Mouse (Mus musculus) MEL-GATA-1-ER (cell line): ENCODE measurements around the gene Mast4.

Experiments used
- DNase-seq: peaks from one replicate; pipeline ENCODE4 v3.0.0-alpha.2; 2012; ENCODE audit warnings: low read depth; ENCODE audit errors: extremely low read depth

Mast4 gene

DNA sequence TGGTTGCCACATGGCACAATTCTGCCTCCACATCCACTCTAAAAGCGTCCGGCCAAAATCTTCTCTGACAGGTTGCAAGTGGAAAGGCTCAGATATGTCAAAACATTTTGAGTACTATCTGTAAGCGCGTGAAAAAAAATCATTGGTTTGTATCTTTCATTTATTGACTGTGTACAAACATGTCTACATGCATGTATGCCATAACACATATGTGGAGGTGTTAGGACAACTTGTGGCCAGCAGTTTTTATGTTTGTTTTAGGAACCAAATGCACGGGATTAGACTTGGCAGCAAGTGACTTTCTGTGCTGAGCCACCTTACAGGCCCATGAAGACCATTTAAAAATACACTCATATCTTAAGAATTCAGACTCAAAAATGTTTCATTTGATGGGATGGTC, 206.7 kb downstream of the Mast4 start:
- no peak for DNase-seq

GRCm38 (mm10) chr13:103123716-103124115, 210.6 kb downstream of the Mast4 start:
- no peak for DNase-seq

DNA sequence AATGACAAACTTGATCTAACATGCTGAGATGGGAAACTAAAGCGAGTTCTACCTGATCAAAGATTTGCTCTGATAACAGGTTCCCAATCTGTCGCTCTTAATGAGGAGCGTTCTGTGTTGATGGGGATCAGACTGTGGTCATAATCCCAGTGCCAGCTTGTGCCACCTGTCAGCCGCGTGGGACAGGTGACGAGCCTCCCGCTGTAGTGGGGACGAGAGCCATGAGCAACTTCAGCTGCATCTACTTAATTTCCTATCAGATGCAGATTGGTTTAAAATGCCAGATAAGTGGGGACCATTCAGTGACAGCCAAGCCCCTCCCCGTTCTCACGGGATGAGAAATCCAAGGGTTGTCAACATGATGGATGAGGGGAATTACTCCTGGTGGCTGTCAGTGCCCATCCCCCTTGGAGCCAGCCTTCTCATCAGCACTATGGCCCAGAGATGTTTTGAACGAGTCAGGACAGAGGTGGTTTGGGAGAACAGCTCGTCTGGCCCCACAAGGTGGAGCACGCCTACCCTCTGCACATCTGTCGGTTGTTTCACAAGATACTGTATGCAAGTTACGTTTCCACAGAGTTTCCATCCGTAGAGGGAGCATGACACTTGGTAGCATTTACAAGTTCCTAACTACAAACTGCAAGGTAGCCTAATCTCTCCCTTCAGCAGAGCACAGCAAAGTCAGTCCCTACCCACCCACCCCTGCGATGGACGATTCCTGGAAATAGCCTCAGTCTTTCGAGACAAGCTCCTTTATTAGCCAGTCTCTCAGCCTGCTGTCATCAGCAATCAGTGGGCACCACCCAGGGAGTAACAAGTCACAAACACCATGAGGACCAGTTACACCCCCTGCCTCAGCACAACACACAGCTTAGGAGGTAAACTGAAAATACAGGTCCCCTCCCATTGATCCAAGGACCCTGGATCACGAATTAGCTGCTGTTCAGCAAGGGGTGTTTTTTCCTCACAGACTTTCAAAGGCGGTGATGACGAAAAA, 212.2 kb downstream of the Mast4 start:
- DNase-seq: no peak

- DNase-seq: no peak
Measured at GRCm38 (mm10) chr13:103120669-103121131, 213.6 kb downstream of the Mast4 start.

- no peak for DNase-seq
Measured at GRCm38 (mm10) chr13:103119728-103120127, 214.6 kb downstream of the Mast4 start.

DNA sequence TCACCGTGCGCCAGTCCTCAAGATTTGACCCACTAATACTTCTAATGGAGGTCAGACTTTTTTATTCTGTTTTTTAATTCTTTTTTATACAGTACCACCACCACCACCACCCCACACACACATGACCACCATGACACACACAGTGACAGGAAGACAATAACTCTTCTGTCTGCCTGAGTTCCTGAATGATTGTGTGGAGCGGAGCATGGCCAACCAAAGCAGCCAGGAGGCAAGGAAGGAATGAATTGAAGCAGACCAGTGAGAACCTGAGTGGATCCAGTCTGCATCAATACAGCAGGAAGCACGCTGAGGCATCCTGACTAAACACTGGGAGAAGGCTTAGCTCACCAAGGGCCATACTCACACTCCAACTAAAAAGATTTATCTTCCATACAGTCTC, 219.2 kb downstream of the Mast4 start:
- DNase-seq: no peak

- DNase-seq: no peak
Measured at GRCm38 (mm10) chr13:103114274-103114673, 220.0 kb downstream of the Mast4 start.

GRCm38 (mm10) chr13:103109872-103110271, 224.4 kb downstream of the Mast4 start:
- DNase-seq: peak; percentile 10

- DNase-seq: no peak
Measured at GRCm38 (mm10) chr13:103107362-103107761, 226.9 kb downstream of the Mast4 start.

DNA sequence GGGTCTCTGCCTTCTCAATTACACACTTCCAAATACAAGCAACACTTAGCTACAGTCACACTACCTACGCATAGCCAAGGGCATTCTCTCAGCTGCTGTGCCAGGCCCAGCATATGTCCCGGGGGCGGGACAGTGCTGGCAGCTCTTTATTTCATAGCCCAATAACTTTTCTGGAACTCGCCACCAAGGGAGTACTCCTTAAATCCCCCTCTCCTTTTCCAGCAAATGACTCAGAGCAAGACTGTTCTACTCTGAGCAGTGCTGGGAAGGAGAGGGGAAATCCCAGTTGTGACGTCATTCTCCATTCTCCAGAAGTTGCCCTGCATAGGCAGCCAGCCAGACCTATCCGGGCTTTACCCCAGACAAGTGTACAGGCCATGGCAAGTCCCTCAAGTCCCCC, 231.7 kb downstream of the Mast4 start:
- DNase-seq: no peak

GRCm38 (mm10) chr13:103096346-103097150, 237.7 kb downstream of the Mast4 start:
- no peak for DNase-seq

- no peak for DNase-seq
Measured at GRCm38 (mm10) chr13:103095491-103095890, 238.8 kb downstream of the Mast4 start.

DNA sequence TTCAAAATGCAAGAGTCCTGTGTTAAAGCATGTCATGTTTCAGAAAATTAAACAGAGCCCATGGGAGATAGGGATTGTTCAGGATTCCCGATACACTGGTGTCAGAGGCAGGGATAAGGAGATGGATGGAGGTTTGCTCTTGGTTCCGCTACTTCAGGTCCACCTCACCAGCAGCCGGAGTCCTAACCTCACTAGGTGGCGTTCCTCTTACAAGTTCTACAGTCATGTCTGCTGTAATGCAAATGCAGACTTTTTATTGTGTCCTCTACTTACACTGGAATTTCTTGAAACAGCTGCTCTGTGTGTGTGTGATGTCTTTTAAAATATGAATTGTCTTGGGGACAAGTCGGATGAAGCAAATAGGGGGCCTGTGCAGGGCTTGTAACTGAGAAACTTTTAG, 239.7 kb downstream of the Mast4 start:
- no peak for DNase-seq

GRCm38 (mm10) chr13:103093713-103094112, 240.6 kb downstream of the Mast4 start:
- DNase-seq: no peak

GRCm38 (mm10) chr13:103085540-103086121, 248.7 kb downstream of the Mast4 start:
- no peak for DNase-seq

- no peak for DNase-seq
Measured at GRCm38 (mm10) chr13:103082891-103083290, 251.4 kb downstream of the Mast4 start.

DNA sequence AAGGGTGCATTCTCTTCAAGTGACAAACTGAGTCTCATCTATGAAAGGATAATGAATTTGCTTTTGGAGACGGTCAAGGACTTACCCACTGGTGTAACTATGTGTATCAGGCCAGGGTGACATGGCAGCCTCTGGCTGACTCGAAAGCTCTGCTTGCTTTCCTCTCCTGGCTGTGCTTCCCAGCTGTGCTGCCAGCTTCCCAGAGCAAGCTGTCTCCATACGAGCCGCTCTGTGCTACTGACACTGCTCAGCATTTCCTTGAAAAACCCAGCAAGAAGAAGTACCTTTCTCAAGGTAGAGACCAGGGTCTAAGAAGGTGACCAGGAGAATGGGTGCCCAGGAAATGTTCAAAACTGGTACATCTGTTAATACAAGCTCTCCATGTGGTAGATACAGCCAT, 254.5 kb downstream of the Mast4 start:
- DNase-seq: no peak

DNA sequence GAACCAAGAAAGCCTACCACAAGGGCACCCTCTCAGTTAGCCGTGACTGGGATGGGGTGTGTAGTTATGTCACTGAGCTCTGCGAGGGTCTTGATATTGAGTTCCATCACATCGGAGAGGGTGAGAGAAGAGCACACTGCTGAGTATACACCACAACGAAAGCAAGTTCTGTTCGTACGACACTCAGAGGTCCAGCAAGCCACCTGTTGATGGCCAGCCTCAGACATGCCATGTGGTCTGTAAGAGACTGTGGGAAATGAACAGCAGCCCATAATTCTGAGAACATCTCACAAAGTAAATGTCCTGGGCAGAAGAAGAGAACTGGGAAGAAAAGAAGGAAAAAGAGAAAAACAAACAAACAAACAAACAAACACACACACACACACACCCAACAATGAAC, 255.5 kb downstream of the Mast4 start:
- DNase-seq: no peak

DNA sequence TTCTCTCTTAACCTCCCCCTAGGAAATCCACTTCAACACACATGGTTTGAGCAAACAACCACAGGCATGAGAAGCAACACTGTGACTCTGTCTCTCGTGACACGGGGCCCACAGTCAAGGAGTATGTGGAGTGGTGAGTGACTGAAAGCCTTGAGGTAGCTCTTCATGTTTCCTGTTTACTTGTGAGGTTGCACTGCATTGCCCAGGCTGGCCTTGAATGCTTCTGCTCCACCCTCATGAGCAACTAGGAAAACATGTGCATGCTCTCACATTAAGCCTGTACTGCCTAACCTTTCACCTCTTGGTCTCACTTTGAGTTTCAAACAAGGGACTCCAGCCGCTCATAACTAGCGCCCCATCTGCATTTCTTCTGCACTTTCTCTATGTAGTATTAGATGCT, 260.8 kb downstream of the Mast4 start:
- DNase-seq: no peak

GRCm38 (mm10) chr13:103071783-103072182, 262.5 kb downstream of the Mast4 start:
- peak; percentile 8 for DNase-seq

- DNase-seq: no peak
Measured at GRCm38 (mm10) chr13:103067581-103068166, 266.6 kb downstream of the Mast4 start.
